ENCODE assay signal across 8 mouse cellular contexts in the genomic region with DNA sequence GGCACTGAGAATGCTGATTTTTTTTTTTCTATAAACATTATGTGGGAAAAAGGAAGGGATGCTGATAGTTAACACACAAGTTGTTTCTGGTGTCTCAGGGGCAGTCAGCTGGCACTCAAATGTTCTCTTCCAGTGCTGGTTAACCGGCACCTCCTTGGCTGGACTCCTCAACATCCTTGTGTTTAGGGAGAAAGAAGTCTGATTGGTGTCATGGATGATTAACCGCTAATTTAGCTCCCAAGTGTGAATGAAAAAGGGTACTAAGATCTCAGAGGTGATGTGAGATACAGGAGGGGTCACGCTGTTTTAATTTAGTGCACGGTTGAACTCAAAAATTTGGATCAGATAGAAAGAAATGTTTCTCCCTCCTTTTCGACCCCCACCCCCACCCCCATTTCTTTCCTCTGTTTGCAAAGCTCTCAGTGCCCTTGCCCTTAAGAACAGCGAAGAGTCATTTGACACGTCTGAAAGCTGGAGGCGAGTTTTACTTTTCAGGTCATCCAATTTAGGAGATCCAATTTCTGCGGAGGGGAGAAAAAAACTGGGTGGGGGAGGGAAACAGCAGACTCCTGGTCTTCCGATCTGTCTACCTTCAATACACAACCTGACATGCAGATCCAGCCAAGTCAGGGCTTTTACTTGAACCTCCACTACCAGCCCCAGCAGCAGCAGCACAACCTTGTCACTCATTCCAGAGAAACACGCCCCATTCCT. TPM values are rescaled to one million over a fixed set of nuclear protein-coding genes. Genes with fewer than 3 reads are reported as not detected.
DNase-seq lines count a peak whose midpoint lies in the region; ATAC-seq and TF ChIP-seq lines count a peak whose summit lies in the region.

No protein-coding gene starts in this region.

- H3K27me3 ChIP-seq in E14TG2a.4 (ENCODE audit: insufficient read depth, low read length) = no peaks in the 10 kb centered on the region
- H3K27me3 ChIP-seq in forebrain, embryonic 12.5 days = peaks cover 30% of the 10 kb centered on the region
- H3K27me3 ChIP-seq in liver, embryonic 12.5 days (replicated peaks) = 0 out of 2 replicates have a peak, but pooled peaks cover 3% of the 10 kb centered on the region

- peak overlapping the region; percentile 91 for H3K27ac ChIP-seq in gastrocnemius, adult 2 months
- no peak overlapping the region for H3K27ac ChIP-seq in forebrain, embryonic 12.5 days
- H3K27ac ChIP-seq in liver, embryonic 12.5 days = peak overlapping the region; percentile 97; the same call in 1 of the 2 replicates

- H3K9ac ChIP-seq in forebrain, embryonic 12.5 days = no peak overlapping the region
- H3K9ac ChIP-seq in liver, embryonic 12.5 days = peak overlapping the region; percentile 50; the same call in 1 of the 2 replicates

- no peak for ATAC-seq in forebrain, embryonic 12.5 days (ENCODE audit: low FRiP score)
- no peak; the same call in 1 of the 2 replicates for ATAC-seq in liver, embryonic 12.5 days

- no peak for DNase-seq in gastrocnemius, adult 2 months
- no peak for DNase-seq in gastrocnemius, postnatal 36 days
- DNase-seq in ovary, adult 18-20 months (ENCODE audit: low spot score) = no peak
- no peak for DNase-seq in urinary bladder, adult 2 months (ENCODE audit: low spot score)
- no peak for DNase-seq in layer of hippocampus, adult 8-10 months (ENCODE audit: low spot score in 2 of 2)

- H3K4me3 ChIP-seq in gastrocnemius, adult 2 months = peak overlapping the region; percentile 97
- peak overlapping the region; percentile 90 for H3K4me3 ChIP-seq in E14TG2a.4 (replicated peaks; ENCODE audit: low read length)
- H3K4me3 ChIP-seq in forebrain, embryonic 12.5 days (replicated peaks) = peak overlapping the region; percentile 85
- peak overlapping the region; percentile 86 for H3K4me3 ChIP-seq in liver, embryonic 12.5 days

- peaks cover 25% of the 10 kb centered on the region for H3K36me3 ChIP-seq in E14TG2a.4 (ENCODE audit: insufficient read depth, low read length)
- H3K36me3 ChIP-seq in forebrain, embryonic 12.5 days (replicated peaks) = no peaks in the 10 kb centered on the region
- no peaks in the 10 kb centered on the region for H3K36me3 ChIP-seq in liver, embryonic 12.5 days

- TF ChIP-seq CTCF in gastrocnemius, adult 2 months (IDR thresholded peaks at IDR 0.05) = no peak
- TF ChIP-seq CTCF in E14TG2a.4 (conservative IDR thresholded peaks at IDR 0.05; ENCODE audit: low read length) = no peak

- peaks cover 70% of the 10 kb centered on the region for H3K4me1 ChIP-seq in E14TG2a.4 (replicated peaks; ENCODE audit: low read depth, low read length)
- H3K4me1 ChIP-seq in forebrain, embryonic 12.5 days = peaks cover 21% of the 10 kb centered on the region
- H3K4me1 ChIP-seq in liver, embryonic 12.5 days = peaks cover 54% of the 10 kb centered on the region

- under 1% methylated on average over 11 of the region's 11 CpGs for WGBS in forebrain, embryonic 12.5 days
- 7% methylated on average over 11 of the region's 11 CpGs for WGBS in liver, embryonic 12.5 days (ENCODE audit: insufficient replicate concordance)

- intact Hi-C loops in gastrocnemius, adult 2 months (cut with DNase I) = loop anchor here (2.0 to 5.0 kb wide), 3 partner anchors 40 to 102 kb away; no protein-coding TSS in a partner anchor
- intact Hi-C loops in gastrocnemius, postnatal 36 days (cut with DNase I) = loop anchor here (5.0 kb wide), 3 partner anchors 55 to 100 kb away; a partner anchor contains a TSS

- peak overlapping the region; percentile 88 for H3K4me2 ChIP-seq in forebrain, embryonic 12.5 days
- peak overlapping the region; percentile 98 for H3K4me2 ChIP-seq in liver, embryonic 12.5 days

- H3K9me3 ChIP-seq in E14TG2a.4 (ENCODE audit: low read length) = no peaks in the 10 kb centered on the region
- H3K9me3 ChIP-seq in forebrain, embryonic 12.5 days = no peaks in the 10 kb centered on the region
- no peaks in the 10 kb centered on the region for H3K9me3 ChIP-seq in liver, embryonic 12.5 days (replicated peaks)

RNA-seq across cellular contexts. Expression of a gene that starts 0.5 kb away (rescaled TPM):
- 10 to 100 TPM; 28.9 to 30.4 TPM for total RNA-seq in gastrocnemius, adult 2 months (2021)
- total RNA-seq in gastrocnemius, postnatal 36 days (2021) = 10 to 100 TPM; 24.7 to 24.9 TPM
- polyA plus RNA-seq in forebrain, embryonic 12.5 days (2016; fragmentation: Nextera tagmentation; extraction: Ambion mirVana) = 7.8 and 8.7 TPM in 2 replicates
- 5.8 and 6.0 TPM in 2 replicates for polyA plus RNA-seq in liver, embryonic 12.5 days (2016; fragmentation: Nextera tagmentation; extraction: Ambion mirVana)
- 26.8 and 28.4 TPM in 2 replicates for polyA plus RNA-seq in urinary bladder, adult 2 months (2012; rRNA removed)
- 10 to 100 TPM; 24.2 to 33.3 (median 29.2) TPM for total RNA-seq in layer of hippocampus, adult 8-10 months (2022)

RNA-seq across cellular contexts. Expression of a gene that starts 26.3 kb away (rescaled TPM):
- 10 to 100 TPM; 27.5 to 32.9 TPM for total RNA-seq in gastrocnemius, adult 2 months (2021)
- 10 to 100 TPM; 22.5 to 27.8 TPM for total RNA-seq in gastrocnemius, postnatal 36 days (2021)
- polyA plus RNA-seq in forebrain, embryonic 12.5 days (2016; fragmentation: Nextera tagmentation; extraction: Ambion mirVana) = 152 and 163 TPM in 2 replicates
- 29.9 and 31.6 TPM in 2 replicates for polyA plus RNA-seq in liver, embryonic 12.5 days (2016; fragmentation: Nextera tagmentation; extraction: Ambion mirVana)
- 23.5 and 28.1 TPM in 2 replicates for polyA plus RNA-seq in urinary bladder, adult 2 months (2012; rRNA removed)
- 100 to 1,000 TPM in 2 of 4 experiments, 10 to 100 TPM in 2; 96.1 to 116 (median 102) TPM for total RNA-seq in layer of hippocampus, adult 8-10 months (2022)
